Mouse (Mus musculus): ENCODE data around the gene Gm13278. TPM values are rescaled to one million over a fixed set of nuclear protein-coding genes. Genes with fewer than 3 reads are reported as not detected.
"Not testable (repeated sequence)": the region's sequence is repeated elsewhere in the genome, so short reads cannot be mapped to it uniquely, and the experiment has no call there.

The Gm13278 gene
- polyA plus RNA-seq, 1 experiment, result not detected

DNA sequence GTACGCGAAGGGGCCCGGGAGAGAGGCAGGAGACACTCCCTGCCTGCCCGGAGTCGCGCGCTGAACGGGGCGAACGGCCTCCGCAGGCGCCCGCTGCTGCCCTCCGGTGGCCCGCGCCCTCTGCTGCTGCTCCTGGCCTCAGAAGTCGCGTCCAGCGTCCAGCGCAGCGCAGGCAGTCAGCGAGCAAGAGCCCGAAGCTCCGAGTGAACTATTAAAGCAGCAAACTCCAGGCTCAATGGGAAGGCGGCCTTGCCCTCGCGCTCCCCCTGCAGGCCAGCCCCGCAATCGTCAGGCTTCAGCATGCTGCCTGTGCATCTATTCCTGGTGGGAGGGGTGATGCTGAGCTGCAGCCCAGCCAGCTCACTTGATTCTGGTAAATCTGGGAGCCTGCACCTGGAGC lies 11.6 kb downstream of the Gm13278 start, which contains the start of gene Gm13287:
Gm13287 (plus strand) TSS at position 301 of the 400 bp plus-strand sequence.
- TF ChIP-seq GATA1 (IDR thresholded peaks at IDR 0.05; ENCODE audit: low read length), result not testable (repeated sequence)

DNA sequence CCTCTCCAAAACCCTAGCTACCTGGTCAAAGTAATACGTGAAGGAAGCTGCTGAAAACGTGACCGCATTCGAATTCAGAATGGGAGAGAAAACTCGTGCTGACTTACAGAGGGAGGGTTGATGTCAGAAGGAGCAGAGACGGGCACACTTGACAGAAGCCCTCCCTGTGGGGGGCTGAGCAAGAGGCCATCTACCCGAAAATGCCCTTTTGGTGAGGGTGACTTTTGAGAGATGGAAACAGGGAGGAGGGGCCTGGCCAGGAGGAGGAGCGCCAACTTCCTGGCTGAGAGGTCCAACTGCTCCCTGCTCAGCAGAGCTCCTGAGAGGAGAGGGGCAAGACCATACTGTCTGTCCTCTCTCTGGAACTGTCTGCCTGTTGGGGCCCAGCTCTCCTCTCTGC lies 13.9 kb downstream of the Gm13278 start, which contains the start of gene Gm13288:
Gm13288 (plus strand) TSS at position 301 of the 400 bp plus-strand sequence.
- not testable (repeated sequence) for TF ChIP-seq GATA1 (IDR thresholded peaks at IDR 0.05; ENCODE audit: low read length)

DNA sequence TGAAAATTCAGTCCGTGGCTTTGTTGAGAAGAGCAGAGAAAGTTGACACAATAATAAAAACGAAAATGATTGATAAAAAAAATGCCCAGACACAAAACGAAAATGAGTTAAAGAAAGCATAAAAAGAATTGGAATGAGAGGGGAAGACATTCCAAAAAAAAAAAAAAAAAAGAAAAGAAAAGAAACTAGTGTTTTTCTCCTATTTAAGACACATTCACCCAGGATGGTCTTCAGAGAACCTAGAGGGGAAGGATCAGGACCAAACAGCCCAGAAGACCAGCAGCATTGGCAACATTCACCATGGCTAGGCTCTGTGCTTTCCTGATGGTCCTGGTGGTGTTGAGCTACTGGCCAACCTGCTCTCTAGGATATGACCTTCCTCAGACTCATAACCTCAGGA lies 24.6 kb downstream of the Gm13278 start, which contains the start of gene Ifna7:
Ifna7 (plus strand) TSS at position 301 of the 400 bp plus-strand sequence.
- TF ChIP-seq GATA1 (IDR thresholded peaks at IDR 0.05; ENCODE audit: low read length), result no peak

DNA sequence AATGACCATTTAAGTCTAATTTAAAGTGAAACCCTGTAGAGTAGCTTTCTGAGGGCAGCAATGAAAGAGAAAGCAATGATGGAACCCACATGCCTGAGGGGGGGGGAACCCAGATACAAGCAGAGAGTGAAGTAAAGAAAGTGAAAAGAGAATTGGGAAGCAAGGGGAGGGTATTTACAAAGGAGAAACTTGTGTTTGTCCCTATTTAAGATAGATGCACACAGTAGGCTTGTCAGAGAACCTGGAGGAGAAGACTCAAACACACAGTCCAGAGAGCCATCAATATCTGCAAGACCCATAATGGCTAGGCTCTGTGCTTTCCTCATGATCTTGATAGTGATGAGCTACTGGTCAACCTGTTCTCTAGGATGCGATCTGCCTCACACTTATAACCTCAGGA lies 28.3 kb downstream of the Gm13278 start, which contains the start of gene Ifna11:
Ifna11 (plus strand) TSS at position 301 of the 400 bp plus-strand sequence.
- TF ChIP-seq GATA1 (IDR thresholded peaks at IDR 0.05; ENCODE audit: low read length), result no peak

DNA sequence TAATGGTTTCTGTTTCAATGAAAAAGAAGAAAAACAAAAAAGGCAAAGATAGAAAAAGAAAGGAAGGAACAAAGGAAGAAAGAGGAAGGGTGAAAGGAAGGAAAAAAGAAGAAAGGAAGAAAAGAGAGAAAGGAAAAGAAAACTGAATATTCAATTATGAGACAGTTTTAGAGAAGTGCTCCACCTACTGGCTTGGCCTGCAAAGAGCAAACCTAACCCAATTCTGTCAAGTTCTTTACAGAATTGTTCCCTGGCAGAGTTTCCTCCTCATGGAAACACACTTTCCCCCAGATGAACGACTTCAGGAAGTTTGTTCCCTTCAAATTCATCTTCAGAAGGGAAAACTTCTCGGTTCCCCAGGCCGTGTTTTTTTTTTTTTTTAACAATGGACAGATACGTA lies 31.6 kb downstream of the Gm13278 start:
- no peak for TF ChIP-seq GATA1 (IDR thresholded peaks at IDR 0.05; ENCODE audit: low read length)

DNA sequence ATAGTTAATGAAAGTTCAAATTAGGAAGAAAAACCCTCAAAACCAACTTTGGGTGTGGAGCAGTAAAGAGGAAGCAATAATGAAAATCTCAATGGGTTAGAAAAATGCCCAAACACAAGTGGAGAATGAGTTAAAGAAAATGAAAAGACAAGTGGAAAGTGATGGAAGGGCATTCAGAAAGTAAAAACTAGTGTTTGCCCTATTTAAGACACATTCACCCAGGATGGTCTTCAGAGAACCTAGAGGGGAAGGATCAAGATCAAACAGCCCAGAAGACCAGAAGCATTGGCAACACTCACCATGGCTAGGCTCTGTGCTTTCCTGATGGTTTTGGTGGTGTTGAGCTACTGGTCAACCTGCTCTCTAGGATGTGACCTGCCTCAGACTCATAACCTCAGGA lies 35.8 kb downstream of the Gm13278 start, which contains the start of gene Ifna6:
Ifna6 (plus strand) TSS at position 301 of the 400 bp plus-strand sequence.
- TF ChIP-seq GATA1 (IDR thresholded peaks at IDR 0.05; ENCODE audit: low read length), result not testable (repeated sequence)

DNA sequence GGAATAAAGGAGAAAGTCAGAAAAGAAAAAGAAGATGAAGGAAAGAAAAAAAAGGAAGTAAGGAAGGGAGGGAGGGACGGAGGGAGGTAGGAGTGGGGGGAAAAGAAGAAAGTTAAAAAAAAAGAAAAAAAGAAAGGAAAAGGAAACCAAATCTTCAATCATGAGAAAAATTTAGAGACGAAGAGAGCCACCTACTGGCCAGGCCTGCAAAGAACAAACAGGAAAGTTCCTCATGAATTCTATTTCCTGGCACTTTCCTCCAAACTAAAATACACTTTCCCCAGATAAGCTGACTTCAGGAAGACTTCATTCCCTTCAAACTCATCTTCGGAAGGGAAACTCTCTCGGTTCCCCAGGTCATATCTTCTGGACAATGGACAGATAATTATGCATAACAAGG lies 39.2 kb downstream of the Gm13278 start:
- TF ChIP-seq GATA1 (IDR thresholded peaks at IDR 0.05; ENCODE audit: low read length), result no peak

DNA sequence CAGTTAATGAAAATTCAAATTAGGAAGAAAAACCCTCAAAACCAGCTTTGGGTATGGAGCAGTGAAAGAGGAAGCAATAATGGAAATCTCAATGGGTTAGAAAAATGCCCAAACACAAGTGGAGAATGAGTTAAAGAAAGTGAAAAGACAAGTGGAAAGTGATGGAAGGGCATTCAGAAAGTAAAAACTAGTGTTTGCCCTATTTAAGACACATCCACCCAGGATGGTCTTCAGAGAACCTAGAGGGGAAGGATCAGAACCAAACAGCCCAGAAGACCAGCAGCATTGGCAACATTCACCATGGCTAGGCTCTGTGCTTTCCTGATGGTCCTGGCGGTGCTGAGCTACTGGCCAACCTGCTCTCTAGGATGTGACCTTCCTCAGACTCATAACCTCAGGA lies 43.9 kb downstream of the Gm13278 start, which contains the start of gene Ifna5:
Ifna5 (plus strand) TSS at position 301 of the 400 bp plus-strand sequence.
- TF ChIP-seq GATA1 (IDR thresholded peaks at IDR 0.05; ENCODE audit: low read length), result not testable (repeated sequence)

DNA sequence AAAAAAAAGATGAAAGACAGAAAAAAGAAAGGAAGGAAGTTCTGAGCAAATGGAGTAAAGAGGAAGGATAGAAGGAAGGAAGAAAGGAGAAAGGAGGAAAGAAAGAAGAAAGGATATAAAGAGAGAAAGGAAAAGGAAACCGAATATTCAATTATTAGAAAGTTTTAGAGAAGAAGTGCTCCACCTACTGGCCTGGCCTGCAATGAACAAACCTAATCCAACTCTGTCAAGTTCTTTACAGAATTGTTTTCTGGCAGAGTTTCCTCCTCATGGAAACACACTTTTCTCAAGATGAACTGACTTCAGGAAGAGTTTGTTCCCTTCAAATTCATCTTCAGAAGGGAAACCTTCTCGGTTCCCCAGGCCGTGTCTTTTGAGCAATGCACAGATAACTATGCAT lies 47.5 kb downstream of the Gm13278 start:
- no peak for TF ChIP-seq GATA1 (IDR thresholded peaks at IDR 0.05; ENCODE audit: low read length)

DNA sequence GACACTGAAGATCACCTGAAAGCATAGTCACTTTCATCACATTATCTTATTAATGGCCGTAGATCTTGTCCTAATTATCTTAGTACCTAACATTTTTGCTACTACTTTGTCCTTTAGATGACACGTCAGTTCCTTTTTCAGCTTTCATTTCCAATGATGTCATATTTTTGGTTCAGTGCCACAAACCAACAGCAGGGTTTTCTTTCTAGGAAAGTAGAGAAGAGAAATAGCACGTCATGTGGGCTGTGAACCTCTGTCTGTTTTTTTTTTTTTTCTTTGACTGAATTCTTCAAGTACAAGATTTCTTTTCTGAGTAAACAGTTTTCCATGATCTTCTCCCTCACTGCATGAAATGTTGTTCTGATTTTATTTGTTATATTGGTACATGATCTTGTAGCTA lies 48.7 kb downstream of the Gm13278 start:
- TF ChIP-seq GATA1 (IDR thresholded peaks at IDR 0.05; ENCODE audit: low read length), result no peak

DNA sequence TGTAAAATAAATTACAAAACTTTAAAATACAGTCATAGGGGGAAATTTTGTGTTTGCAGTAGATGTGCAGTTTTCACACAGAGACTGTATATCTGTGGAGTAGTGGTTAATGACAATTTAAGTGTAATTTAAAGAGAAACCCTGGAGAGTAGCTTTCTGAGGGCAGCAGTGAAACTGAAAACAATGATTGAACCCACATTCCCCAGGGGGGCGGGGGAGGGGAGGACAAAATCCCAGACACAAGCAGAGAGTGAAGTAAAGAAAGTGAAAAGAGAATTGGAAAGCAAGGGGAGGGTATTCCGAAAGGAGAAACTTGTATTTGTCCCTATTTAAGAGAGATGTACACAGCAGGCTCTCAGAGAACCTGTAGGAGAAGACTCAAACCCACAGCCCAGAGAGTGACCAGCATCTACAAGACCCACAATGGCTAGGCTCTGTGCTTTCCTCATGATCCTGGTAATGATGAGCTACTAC lies 50.1 kb downstream of the Gm13278 start, which contains the start of gene Ifna4:
Ifna4 (plus strand) TSS at position 424 of the 474 bp plus-strand sequence.
- no peak for TF ChIP-seq GATA1 (IDR thresholded peaks at IDR 0.05; ENCODE audit: low read length)

Other genes with a start within 250 kb of the Gm13278 start
- gene Ifna15, start 233.3 kb upstream of the Gm13278 start, polyA plus RNA-seq (2012), result not detected in 2 replicates
- not detected in 2 replicates for gene Ifna14, start 219.8 kb upstream of the Gm13278 start, polyA plus RNA-seq (2012)
- gene Ifna9, start 199.2 kb upstream of the Gm13278 start, polyA plus RNA-seq (2012), result not detected in 2 replicates
- not detected in 2 replicates for gene Ifna12, start 188.2 kb upstream of the Gm13278 start, polyA plus RNA-seq (2012)
- gene C87499, start 157.1 kb upstream of the Gm13278 start, polyA plus RNA-seq (2012), result not detected in 2 replicates
- gene Ifna13, start 147.1 kb upstream of the Gm13278 start, polyA plus RNA-seq (2012), result not detected in 2 replicates
- not detected in 2 replicates for gene Ifna16, start 114.6 kb upstream of the Gm13278 start, polyA plus RNA-seq (2012)
- gene Ifna2, start 107.6 kb upstream of the Gm13278 start, polyA plus RNA-seq (2012), result not detected in 2 replicates
- not detected in 2 replicates for gene Ifnab, start 100.2 kb upstream of the Gm13278 start, polyA plus RNA-seq (2012)
- not detected in 2 replicates for gene Gm26566, start 69.7 kb upstream of the Gm13278 start, polyA plus RNA-seq (2012)
- 6.4 and 7.6 TPM in 2 replicates for gene Klhl9, start 69.1 kb upstream of the Gm13278 start, polyA plus RNA-seq (2012)
- not detected in 2 replicates for gene Gm13271, start 36.7 kb upstream of the Gm13278 start, polyA plus RNA-seq (2012)
- not detected in 2 replicates for gene Gm13283, start 31.4 kb upstream of the Gm13278 start, polyA plus RNA-seq (2012)
- not detected in 2 replicates for gene Gm13290, start 17.7 kb upstream of the Gm13278 start, polyA plus RNA-seq (2012)
- not detected in 2 replicates for gene Gm13289, start 14.6 kb upstream of the Gm13278 start, polyA plus RNA-seq (2012)
- not detected in 2 replicates for gene Gm13272, start 11.7 kb upstream of the Gm13278 start, polyA plus RNA-seq (2012)
- not detected in 2 replicates for gene Ifnz, start 9.4 kb upstream of the Gm13278 start, polyA plus RNA-seq (2012)
- not detected in 2 replicates for gene Gm13276, start 5.8 kb upstream of the Gm13278 start, polyA plus RNA-seq (2012)
- gene Gm13277, start 2.9 kb upstream of the Gm13278 start, polyA plus RNA-seq (2012), result not detected in 2 replicates
- gene Gm13275, start 2.9 kb downstream of the Gm13278 start, polyA plus RNA-seq (2012), result not detected in 2 replicates
- not detected in 2 replicates for gene Gm13279, start 5.8 kb downstream of the Gm13278 start, polyA plus RNA-seq (2012)
- gene Gm13285, start 8.1 kb downstream of the Gm13278 start, polyA plus RNA-seq (2012), result not detected in 2 replicates
- gene Gm13287, start 11.7 kb downstream of the Gm13278 start, polyA plus RNA-seq (2012), result not detected in 2 replicates
- gene Gm13288, start 14.0 kb downstream of the Gm13278 start, polyA plus RNA-seq (2012), result not detected in 2 replicates
- gene Ifna7, start 24.7 kb downstream of the Gm13278 start, polyA plus RNA-seq (2012), result not detected in 2 replicates
- gene Ifna11, start 28.4 kb downstream of the Gm13278 start, polyA plus RNA-seq (2012), result not detected in 2 replicates
- gene Ifna6, start 35.9 kb downstream of the Gm13278 start, polyA plus RNA-seq (2012), result not detected in 2 replicates
- not detected in 2 replicates for gene Ifna5, start 44.0 kb downstream of the Gm13278 start, polyA plus RNA-seq (2012)
- not detected in 2 replicates for gene Ifna4, start 50.3 kb downstream of the Gm13278 start, polyA plus RNA-seq (2012)
- gene Ifna1, start 58.5 kb downstream of the Gm13278 start, polyA plus RNA-seq (2012), result not detected in 2 replicates
- gene Ifne, start 88.7 kb downstream of the Gm13278 start, polyA plus RNA-seq (2012), result not detected in 2 replicates

Data from G1E-ER4 (cell line).